Mouse (Mus musculus) gonadal fat pad, adult 2 months (tissue): ENCODE measurements around the gene Ccdc142. TPM values are rescaled to one million over a fixed set of nuclear protein-coding genes. Genes with fewer than 3 reads are reported as not detected.

Experiments
- DNase-seq: peaks from one replicate; pipeline ENCODE4 v3.0.0-alpha.2; 2012; ENCODE audit warnings: low read depth
- polyA plus RNA-seq: library from polyadenylated mRNA; depleted of rRNA; stranded (reverse); fragments of >200 nt; gene quantifications from 2 replicates; pipeline ENCODE4 v1.2.3, GENCODE M21; 2012; rRNA removed

Gene Ccdc142
- polyA plus RNA-seq, 1 experiment = 5.8 TPM

- no peak for DNase-seq
Measured at GRCm38 (mm10) chr6:83138056-83138455, 36.7 kb downstream of the Ccdc142 start.

GRCm38 (mm10) chr6:83140044-83140443 is 38.6 kb downstream of the Ccdc142 start:
- no peak for DNase-seq

GRCm38 (mm10) chr6:83141636-83142035 is 40.2 kb downstream of the Ccdc142 start:
- no peak for DNase-seq

GRCm38 (mm10) chr6:83142211-83142731 is 40.9 kb downstream of the Ccdc142 start:
- DNase-seq = no peak

GRCm38 (mm10) chr6:83142886-83143285 is 41.5 kb downstream of the Ccdc142 start:
- no peak for DNase-seq

- no peak for DNase-seq
Measured at GRCm38 (mm10) chr6:83145209-83145608, 43.8 kb downstream of the Ccdc142 start.

- DNase-seq = no peak
Measured at GRCm38 (mm10) chr6:83145805-83146204, 44.4 kb downstream of the Ccdc142 start.

GRCm38 (mm10) chr6:83147280-83147679 is 45.9 kb downstream of the Ccdc142 start:
- DNase-seq = no peak

GRCm38 (mm10) chr6:83151721-83152120 is 50.3 kb downstream of the Ccdc142 start:
- no peak for DNase-seq

- no peak for DNase-seq
Measured at GRCm38 (mm10) chr6:83153038-83153437, 51.6 kb downstream of the Ccdc142 start.

- DNase-seq = no peak
Measured at GRCm38 (mm10) chr6:83153485-83153884, 52.1 kb downstream of the Ccdc142 start.

GRCm38 (mm10) chr6:83155552-83156238 is 54.3 kb downstream of the Ccdc142 start:
- no peak for DNase-seq

- no peak for DNase-seq
Measured at GRCm38 (mm10) chr6:83156259-83156684, 54.9 kb downstream of the Ccdc142 start, which contains the start of the genes Wdr54 and 1700003E16Rik. Wdr54 (minus strand) TSS chr6:83156397. 1700003E16Rik (plus strand) TSS chr6:83156404.

Other genes starting within 250 kb of the Ccdc142 start
- 0.62 and 0.66 TPM in 2 replicates for gene Sema4f, start 161.8 kb upstream of the Ccdc142 start, polyA plus RNA-seq
- gene M1ap, start 154.7 kb upstream of the Ccdc142 start, polyA plus RNA-seq = 3.7 and 4.2 TPM in 2 replicates
- 26.9 and 28.3 TPM in 2 replicates for gene Dok1, start 68.1 kb upstream of the Ccdc142 start, polyA plus RNA-seq
- 9.8 and 12.1 TPM in 2 replicates for gene Loxl3, start 67.4 kb upstream of the Ccdc142 start, polyA plus RNA-seq
- 269 and 309 TPM in 2 replicates for gene Aup1, start 47.1 kb upstream of the Ccdc142 start, polyA plus RNA-seq
- gene Htra2, start 46.3 kb upstream of the Ccdc142 start, polyA plus RNA-seq = 38.5 and 44.7 TPM in 2 replicates
- gene Dqx1, start 43.8 kb upstream of the Ccdc142 start, polyA plus RNA-seq = 1.3 and 1.4 TPM in 2 replicates
- not detected in 2 replicates for gene Tlx2, start 31.3 kb upstream of the Ccdc142 start, polyA plus RNA-seq
- gene Pcgf1, start 23.7 kb upstream of the Ccdc142 start, polyA plus RNA-seq = 15.8 and 23.1 TPM in 2 replicates
- 1.9 and 2.5 TPM in 2 replicates for gene Lbx2, start 15.2 kb upstream of the Ccdc142 start, polyA plus RNA-seq
- gene Gm42688, start within 50 bp of the Ccdc142 start, polyA plus RNA-seq = 4.0 and 4.4 TPM in 2 replicates
- gene Mrpl53, start 7.4 kb downstream of the Ccdc142 start, polyA plus RNA-seq = 71.5 and 89.4 TPM in 2 replicates
- gene Mogs, start 13.9 kb downstream of the Ccdc142 start, polyA plus RNA-seq = 55.3 and 56.3 TPM in 2 replicates
- 187 and 193 TPM in 2 replicates for gene Wbp1, start 20.0 kb downstream of the Ccdc142 start, polyA plus RNA-seq
- 17.1 and 30.1 TPM in 2 replicates for gene Ino80b, start 23.8 kb downstream of the Ccdc142 start, polyA plus RNA-seq
- gene Rtkn, start 33.9 kb downstream of the Ccdc142 start, polyA plus RNA-seq = 30.2 and 41.3 TPM in 2 replicates
- 2.9 and 3.6 TPM in 2 replicates for gene Wdr54, start 54.8 kb downstream of the Ccdc142 start, polyA plus RNA-seq
- gene 1700003E16Rik, start 54.8 kb downstream of the Ccdc142 start, polyA plus RNA-seq = 2.7 and 4.4 TPM in 2 replicates
- gene Dctn1, start 64.3 kb downstream of the Ccdc142 start, polyA plus RNA-seq = 101 and 114 TPM in 2 replicates
- 0.96 and 2.3 TPM in 2 replicates for gene Slc4a5, start 118.2 kb downstream of the Ccdc142 start, polyA plus RNA-seq
- 37.8 and 49.5 TPM in 2 replicates for gene Mthfd2, start 224.3 kb downstream of the Ccdc142 start, polyA plus RNA-seq
- 39.3 and 41.2 TPM in 2 replicates for gene Mob1a, start 224.4 kb downstream of the Ccdc142 start, polyA plus RNA-seq
- 20.1 and 20.2 TPM in 2 replicates for gene Bola3, start 247.5 kb downstream of the Ccdc142 start, polyA plus RNA-seq